7 mouse cellular contexts compared by ENCODE assay signal in the genomic region with DNA sequence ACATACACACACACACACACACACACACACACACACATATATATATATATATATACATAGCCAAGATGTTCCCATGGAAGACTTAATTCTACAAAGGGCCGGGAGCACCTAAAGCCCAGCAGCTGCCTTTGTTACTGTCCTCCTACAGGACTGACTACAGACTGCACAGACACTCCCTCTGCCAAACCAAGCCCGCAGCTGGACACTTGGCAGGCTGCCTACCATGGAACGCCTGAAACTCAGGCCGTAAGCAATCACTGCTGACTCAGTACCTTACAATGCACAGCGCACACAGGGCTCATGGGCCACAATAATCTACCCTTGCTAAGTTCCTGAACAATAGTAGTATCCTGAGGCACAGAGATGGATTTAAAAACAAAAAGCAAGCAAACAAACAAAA.
DNase-seq lines count a peak whose midpoint lies in the region.

No protein-coding gene starts in this region.

- DNase-seq in adrenal gland, adult 8-10 months, result peak; percentile 55
- DNase-seq in cerebellum, postnatal 36 days, result peak; percentile 87 to 88
- DNase-seq in heart, adult 9 months (ENCODE audit: low spot score in 2 of 2), result peak; percentile 73 to 88
- peak; percentile 62 for DNase-seq in kidney, adult 9 months
- DNase-seq in left cerebral cortex, postnatal 4 days, result peak; percentile 95
- DNase-seq in ovary, adult 18-20 months (ENCODE audit: low spot score), result peak; percentile 74
- DNase-seq in urinary bladder, postnatal 4 days (ENCODE audit: low spot score in 2 of 2), result peak; percentile 76 to 86

- intact Hi-C loops in left cerebral cortex, postnatal 4 days (cut with DNase I), result no loop called here

Comparison
In these comparisons a context has a peak if more than half of its experiments do, and no peak if none do; other contexts are left out.
1. Peak in every context shown above with its lines: DNase-seq.